Mouse (Mus musculus) urinary bladder, postnatal 36 days (tissue): ENCODE data around the gene Prdm9.
A peak's percentile ranks its signal among the peaks of the same experiment; 100 is the strongest.

Experiments
- DNase-seq, 2 experiments: peaks; one replicate each; pipeline ENCODE4 v3.0.0; 2022; ENCODE audit warnings: low spot score in 2 of 2, mixed read lengths in 1 of 2

The Prdm9 gene

GRCm38 (mm10) chr17:15527811-15528136, 36.4 kb downstream of the Prdm9 start:
- no peak for DNase-seq

DNA sequence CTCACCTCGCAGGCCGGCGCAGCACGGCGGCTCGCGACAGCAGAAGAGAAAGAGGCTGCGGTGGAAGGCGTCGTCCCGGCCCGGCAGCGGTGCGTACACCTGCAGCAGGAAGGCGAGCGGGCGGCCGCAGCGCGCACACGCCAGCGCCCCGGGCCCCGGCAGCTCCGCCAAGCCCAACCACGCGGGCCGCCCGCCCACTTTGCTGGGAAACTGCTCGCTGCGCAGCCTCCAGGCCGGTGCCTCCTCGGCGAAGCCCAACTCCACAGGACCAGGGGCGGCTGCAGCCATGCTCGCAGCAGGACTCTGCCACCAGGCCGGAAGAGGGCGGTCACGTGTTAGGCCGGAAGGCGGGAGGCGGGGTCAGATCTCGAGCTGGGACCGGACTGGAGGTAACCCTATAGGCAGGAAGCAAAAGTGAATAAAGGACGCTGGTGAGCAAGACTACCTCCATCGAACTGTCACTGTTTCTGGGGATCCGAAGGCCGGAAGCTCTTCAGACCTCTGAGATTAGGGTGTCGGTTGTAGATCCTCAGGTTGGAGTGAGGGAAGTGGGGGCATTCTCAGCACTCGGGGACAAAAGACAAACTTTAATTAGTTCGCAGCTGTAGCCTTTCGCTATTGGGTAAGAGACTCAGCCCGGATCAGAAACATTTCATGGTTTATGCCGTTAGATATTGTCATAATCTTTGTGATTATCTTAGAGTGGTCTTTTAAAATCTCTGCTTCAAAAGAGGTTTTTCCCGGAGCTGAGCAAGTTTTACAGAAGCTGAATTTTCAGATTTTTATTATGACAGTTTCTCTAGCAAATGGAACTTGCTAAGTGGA, 37.0 kb downstream of the Prdm9 start, which contains the start of gene Pdcd2:
Pdcd2 (minus strand) TSS at position 316 of the 825 bp plus-strand sequence.
- DNase-seq: peak; percentile 95

DNA sequence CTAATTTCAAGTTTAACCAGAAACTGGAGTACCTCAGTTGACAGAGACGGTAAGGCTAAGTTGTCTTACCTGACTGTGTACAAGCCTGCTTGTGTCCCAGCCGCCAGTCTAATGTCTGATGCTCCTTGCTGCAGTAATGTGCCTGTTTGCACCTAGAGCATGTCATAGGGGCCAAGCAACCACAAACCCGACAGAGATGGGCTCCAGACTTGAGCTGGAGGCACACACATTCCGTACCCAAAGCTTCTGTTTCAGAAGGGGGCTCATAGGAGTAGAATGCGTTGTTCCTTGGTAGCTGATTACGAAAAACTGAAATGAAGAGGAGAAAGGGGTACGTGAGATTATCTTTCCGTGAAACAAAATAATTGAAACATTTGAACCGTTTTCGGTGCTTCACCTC, 37.9 kb downstream of the Prdm9 start:
- DNase-seq: no peak

DNA sequence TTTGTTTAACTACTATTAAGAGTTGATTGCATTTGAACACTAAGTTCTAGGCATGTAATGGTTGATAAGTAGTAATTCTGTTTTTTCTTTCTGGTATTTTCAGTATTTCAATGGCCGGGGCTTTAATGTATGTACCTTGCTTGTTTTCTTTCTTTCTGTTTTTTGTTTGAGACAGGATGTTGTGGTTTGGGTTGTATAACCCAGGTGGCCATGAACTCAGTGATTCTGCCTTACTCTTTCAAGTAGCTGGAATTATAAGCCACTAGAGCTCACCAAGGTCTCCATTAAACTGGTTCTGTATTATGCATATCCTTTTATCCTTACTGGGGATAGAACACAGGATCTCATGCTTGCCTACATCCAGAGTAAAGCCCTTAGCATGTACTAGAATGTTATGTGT, 45.4 kb downstream of the Prdm9 start:
- DNase-seq: no peak

DNA sequence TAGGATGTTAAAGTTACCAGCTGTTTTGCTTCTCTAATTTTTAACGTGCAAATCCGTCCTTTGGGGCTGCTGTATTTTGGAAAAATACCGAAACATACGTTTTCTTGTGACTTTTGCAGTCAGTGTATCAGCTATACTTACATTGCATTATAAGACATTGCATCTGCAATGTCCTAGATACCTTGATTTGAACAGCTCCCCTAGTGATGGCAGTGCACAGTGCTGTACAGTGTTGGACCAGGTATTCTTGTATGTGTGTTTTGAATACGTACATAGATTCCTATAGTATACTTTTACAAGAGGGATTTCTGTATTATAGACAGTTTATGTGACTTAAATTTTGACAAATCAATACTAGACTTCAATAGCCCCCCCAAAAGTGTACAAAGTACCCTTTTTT, 46.0 kb downstream of the Prdm9 start:
- no peak for DNase-seq

GRCm38 (mm10) chr17:15517776-15518175, 46.4 kb downstream of the Prdm9 start:
- no peak for DNase-seq

- DNase-seq: no peak
These were observed 53.5 kb downstream of the Prdm9 start for GRCm38 (mm10) chr17:15510694-15511093.

- peak; percentile 94 to 98 for DNase-seq
These were observed 64.3 kb downstream of the Prdm9 start, which contains the start of the genes Psmb1 and Tbp for GRCm38 (mm10) chr17:15499656-15500394. Psmb1 (minus strand) TSS chr17:15499751. Tbp (plus strand) TSS chr17:15499888.

- no peak for DNase-seq
These were observed 65.4 kb downstream of the Prdm9 start for GRCm38 (mm10) chr17:15498753-15499113.

DNA sequence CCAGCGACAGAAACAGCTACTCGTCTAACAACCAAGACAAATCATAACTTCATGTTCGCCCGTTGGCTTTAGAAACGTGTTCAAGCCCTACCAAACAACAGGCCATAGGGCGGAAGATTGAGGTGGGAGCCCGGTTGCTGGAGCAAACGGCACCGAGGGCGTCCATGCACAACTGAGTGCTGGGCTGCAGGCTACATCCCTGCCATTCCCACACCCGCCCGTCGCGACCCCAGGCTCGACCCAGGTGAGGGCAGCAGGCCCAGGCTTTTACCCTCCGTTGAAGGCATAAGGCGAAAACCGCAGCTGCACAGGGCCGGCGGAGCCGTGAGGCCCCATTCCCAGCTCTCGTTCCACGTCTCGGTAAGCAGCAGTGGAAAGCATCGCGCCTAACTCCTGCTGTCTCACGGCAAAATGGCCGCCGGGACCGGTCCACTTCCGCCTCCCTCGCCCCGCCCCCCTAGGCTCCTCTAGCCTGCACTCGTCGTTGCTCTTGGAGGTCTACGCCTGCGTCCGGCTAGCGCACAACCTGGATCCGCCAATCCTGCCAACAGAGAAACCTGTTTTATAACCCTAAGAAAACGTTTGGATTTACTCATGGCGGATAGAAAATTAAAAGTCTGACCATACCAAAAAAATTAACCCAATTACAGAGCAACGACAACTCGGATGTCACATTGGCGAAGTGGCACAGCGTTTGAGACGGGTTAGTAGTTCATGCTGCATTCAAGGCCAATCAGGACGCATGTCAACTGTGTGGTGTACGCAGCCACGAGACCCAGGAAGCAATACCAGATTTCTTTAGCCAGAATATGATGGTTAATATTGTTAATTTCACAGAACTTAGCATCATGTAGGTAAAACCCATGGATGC, 66.0 kb downstream of the Prdm9 start:
- peak; percentile 91 to 94 for DNase-seq
